Mouse (Mus musculus) lung, postnatal 36 days (tissue): ENCODE measurements at regions not wholly inside any gene's neighbourhood (a gene's known extent, or its start where the extent isn't known, plus 50 kb on each side); places are given as distances from the start of the nearest gene placed in this dataset.

Experiments used
- DNase-seq: peaks from one replicate; pipeline ENCODE4 v3.0.0; 2022; ENCODE audit warnings: mixed read lengths

DNA sequence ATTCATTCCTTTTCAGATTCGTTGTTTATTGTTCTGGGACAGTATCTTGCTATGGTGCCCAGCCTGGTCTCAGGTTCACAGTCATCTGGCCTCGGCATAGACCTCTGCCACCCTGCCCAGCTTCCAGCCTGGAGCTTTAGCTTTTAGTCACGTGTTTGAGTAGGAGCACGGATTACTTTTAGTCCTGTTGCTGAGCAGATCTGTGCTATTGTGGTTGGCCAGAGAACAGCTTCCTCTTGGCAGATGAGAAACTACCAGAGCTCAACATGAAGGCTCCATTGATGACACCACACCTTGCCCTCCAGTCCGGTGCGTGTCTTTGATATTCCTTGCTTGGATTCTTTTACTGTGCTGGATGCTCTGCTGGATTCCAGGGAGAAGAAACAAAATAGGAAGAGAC is 54.5 kb upstream of the Etaa1 start:
- DNase-seq: no peak
